Mouse (Mus musculus): ENCODE results near the gene Anapc16. TPM values are rescaled to one million over a fixed set of nuclear protein-coding genes. Genes with fewer than 3 reads are reported as not detected.

The Anapc16 gene
- polyA plus RNA-seq, 1 experiment: 127 TPM

DNA sequence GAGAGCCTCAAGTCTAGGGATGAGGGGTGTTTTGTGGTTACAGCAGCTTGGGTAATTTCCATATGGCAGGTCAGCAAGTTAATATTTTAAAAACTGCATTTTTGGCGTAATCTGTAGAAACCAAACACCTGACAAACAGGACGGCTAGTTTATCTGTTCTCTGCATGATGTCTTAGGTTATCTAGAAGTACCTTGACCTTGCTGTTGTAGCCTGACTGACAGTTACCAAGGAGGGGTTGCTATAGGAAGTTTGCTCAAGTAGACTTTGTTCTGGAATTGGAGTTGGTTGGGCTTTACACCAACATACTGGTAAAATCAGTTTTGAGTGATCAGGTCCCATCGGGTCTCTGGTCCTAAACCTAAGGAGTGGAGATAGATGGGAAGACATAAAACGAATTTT is 32.8 kb upstream of the Anapc16 start:
- Histone ChIP-seq H3K4me2 (ENCODE audit: low read depth) (no peak overlapping the region), H3K79me2 (ENCODE audit: control insufficient read depth, insufficient read depth) (no peaks in the 10 kb centered on the region), H3ac (ENCODE audit: control insufficient read depth, insufficient read length) (no peak overlapping the region), H3K4me3 (no peak overlapping the region), H3K36me3 (ENCODE audit: control insufficient read depth, insufficient read depth) (no peaks in the 10 kb centered on the region), H3K27me3 (ENCODE audit: control insufficient read depth, insufficient read depth, insufficient read length) (no peaks in the 10 kb centered on the region)
- TF ChIP-seq MYOG (IDR thresholded peaks at IDR 0.05; ENCODE audit: control insufficient read depth in 1 of 3, insufficient read depth in 1 of 3, insufficient read length in 2 of 3, low read depth in 2 of 3) (no peak), CEBPB (IDR thresholded peaks at IDR 0.05; ENCODE audit: insufficient read depth, poor library complexity, severe bottlenecking) (no peak), REST (IDR thresholded peaks at IDR 0.05; ENCODE audit: insufficient read depth, insufficient read length) (no peak), POLR2A (IDR thresholded peaks at IDR 0.05; ENCODE audit: insufficient read length, low read depth) (no peak), TCF3 (IDR thresholded peaks at IDR 0.05; ENCODE audit: insufficient read length, low read depth) (no peak), MYOD1 (IDR thresholded peaks at IDR 0.05; ENCODE audit: control insufficient read depth in 1 of 3, insufficient read length in 2 of 3, low read depth in 2 of 3) (no peak), POLR2AphosphoS2 (IDR thresholded peaks at IDR 0.05; ENCODE audit: insufficient read length, low read depth) (no peak), E2F4 (IDR thresholded peaks at IDR 0.05; ENCODE audit: insufficient read depth) (no peak), SRF (IDR thresholded peaks at IDR 0.05; ENCODE audit: control insufficient read depth, insufficient read length, low read depth) (no peak), MAX (IDR thresholded peaks at IDR 0.05; ENCODE audit: low read depth) (no peak), TCF12 (IDR thresholded peaks at IDR 0.05; ENCODE audit: insufficient read depth, poor library complexity, severe bottlenecking) (no peak), USF1 (IDR thresholded peaks at IDR 0.05; ENCODE audit: low read depth) (no peak)

DNA sequence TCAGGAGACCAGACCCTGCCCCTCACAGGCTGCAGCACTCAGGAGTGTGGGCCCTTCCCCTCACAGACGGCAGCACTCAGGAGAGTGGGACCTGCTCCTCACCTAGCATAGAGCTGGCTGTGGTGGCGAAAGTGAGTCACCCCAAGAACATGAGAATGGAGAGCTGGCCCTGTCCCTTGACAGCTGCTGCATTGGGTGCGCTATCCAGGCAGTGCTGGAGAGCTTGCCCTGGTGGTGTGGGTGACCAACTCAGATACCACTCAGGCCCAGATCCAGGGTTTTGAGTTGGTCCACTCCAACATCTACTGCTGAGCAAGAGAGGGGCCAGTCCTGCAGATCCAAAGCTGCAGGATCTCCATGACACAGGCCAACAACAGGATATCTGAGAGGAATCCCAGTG is 31.7 kb upstream of the Anapc16 start:
- TF ChIP-seq MYOD1 (IDR thresholded peaks at IDR 0.05; ENCODE audit: control insufficient read depth in 1 of 3, insufficient read length in 2 of 3, low read depth in 2 of 3): peak in 2 of 3 experiments; percentile 42 to 86
- no peak for TF ChIP-seq TCF12 (IDR thresholded peaks at IDR 0.05; ENCODE audit: insufficient read depth, poor library complexity, severe bottlenecking)
- TF ChIP-seq POLR2A (IDR thresholded peaks at IDR 0.05; ENCODE audit: insufficient read length, low read depth): no peak
- TF ChIP-seq MYOG (IDR thresholded peaks at IDR 0.05; ENCODE audit: control insufficient read depth in 1 of 3, insufficient read depth in 1 of 3, insufficient read length in 2 of 3, low read depth in 2 of 3): peak; percentile 32 to 92 (median 57)
- H3K27me3 ChIP-seq (ENCODE audit: control insufficient read depth, insufficient read depth, insufficient read length): no peaks in the 10 kb centered on the region
- H3K4me3 ChIP-seq: no peak overlapping the region
- H3K36me3 ChIP-seq (ENCODE audit: control insufficient read depth, insufficient read depth): no peaks in the 10 kb centered on the region
- no peaks in the 10 kb centered on the region for H3K79me2 ChIP-seq (ENCODE audit: control insufficient read depth, insufficient read depth)
- no peak overlapping the region for H3K4me2 ChIP-seq (ENCODE audit: low read depth)
- H3ac ChIP-seq (ENCODE audit: control insufficient read depth, insufficient read length): no peak overlapping the region

DNA sequence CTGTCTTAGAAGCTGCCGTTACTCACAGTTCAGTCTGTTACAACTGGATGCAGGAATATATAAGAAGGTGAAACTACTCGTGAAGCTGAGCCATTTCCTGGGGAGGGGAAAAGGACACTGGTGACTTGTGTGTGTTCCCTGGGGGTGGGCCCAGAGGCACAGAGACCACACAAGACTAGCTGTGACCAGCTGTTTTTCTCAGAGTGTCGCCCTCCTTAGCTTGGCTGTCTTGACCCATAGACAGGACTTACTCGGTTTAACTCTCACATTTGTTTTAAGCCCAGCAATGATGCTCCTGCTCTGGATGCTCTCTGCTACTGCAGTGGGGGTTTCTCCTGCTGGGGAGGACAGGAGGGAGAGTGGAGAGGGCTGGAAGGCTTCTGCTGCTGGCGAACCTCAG is 30.1 kb upstream of the Anapc16 start:
- Histone ChIP-seq H3ac (ENCODE audit: control insufficient read depth, insufficient read length) (no peak overlapping the region), H3K4me2 (ENCODE audit: low read depth) (no peak overlapping the region), H3K79me2 (ENCODE audit: control insufficient read depth, insufficient read depth) (no peaks in the 10 kb centered on the region), H3K36me3 (ENCODE audit: control insufficient read depth, insufficient read depth) (no peaks in the 10 kb centered on the region), H3K27me3 (ENCODE audit: control insufficient read depth, insufficient read depth, insufficient read length) (no peaks in the 10 kb centered on the region), H3K4me3 (no peak overlapping the region)
- TF ChIP-seq SRF (IDR thresholded peaks at IDR 0.05; ENCODE audit: control insufficient read depth, insufficient read length, low read depth): no peak
- TF ChIP-seq CEBPB (IDR thresholded peaks at IDR 0.05; ENCODE audit: insufficient read depth, poor library complexity, severe bottlenecking): no peak
- TF ChIP-seq MYOG (IDR thresholded peaks at IDR 0.05; ENCODE audit: control insufficient read depth in 1 of 3, insufficient read depth in 1 of 3, insufficient read length in 2 of 3, low read depth in 2 of 3): no peak
- no peak for TF ChIP-seq TCF12 (IDR thresholded peaks at IDR 0.05; ENCODE audit: insufficient read depth, poor library complexity, severe bottlenecking)
- TF ChIP-seq REST (IDR thresholded peaks at IDR 0.05; ENCODE audit: insufficient read depth, insufficient read length): no peak
- no peak for TF ChIP-seq E2F4 (IDR thresholded peaks at IDR 0.05; ENCODE audit: insufficient read depth)
- TF ChIP-seq USF1 (IDR thresholded peaks at IDR 0.05; ENCODE audit: low read depth): no peak
- no peak for TF ChIP-seq MYOD1 (IDR thresholded peaks at IDR 0.05; ENCODE audit: control insufficient read depth in 1 of 3, insufficient read length in 2 of 3, low read depth in 2 of 3)
- TF ChIP-seq POLR2AphosphoS2 (IDR thresholded peaks at IDR 0.05; ENCODE audit: insufficient read length, low read depth): no peak
- TF ChIP-seq TCF3 (IDR thresholded peaks at IDR 0.05; ENCODE audit: insufficient read length, low read depth): no peak
- no peak for TF ChIP-seq MAX (IDR thresholded peaks at IDR 0.05; ENCODE audit: low read depth)
- no peak for TF ChIP-seq POLR2A (IDR thresholded peaks at IDR 0.05; ENCODE audit: insufficient read length, low read depth)

DNA sequence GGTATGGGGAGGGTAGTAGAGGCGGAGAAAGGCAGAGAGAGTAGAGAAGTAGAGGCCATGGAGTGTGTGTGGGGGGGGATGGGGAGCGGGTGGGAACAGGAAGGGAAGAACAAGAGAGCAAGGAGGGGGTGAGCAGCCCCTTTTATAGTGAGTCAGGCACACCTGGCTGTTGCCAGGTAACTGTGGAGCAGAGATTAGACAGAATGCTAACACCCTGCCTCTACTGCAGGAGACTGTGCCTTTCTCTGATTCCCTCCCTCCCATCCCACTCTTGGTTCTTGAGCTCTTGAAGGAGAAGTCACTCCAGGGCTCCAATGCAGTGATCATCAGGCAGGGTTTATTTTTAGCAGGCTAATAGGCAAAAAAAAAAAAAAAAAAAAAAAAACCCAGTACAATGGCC is 29.7 kb upstream of the Anapc16 start:
- H3K79me2 ChIP-seq (ENCODE audit: control insufficient read depth, insufficient read depth): no peaks in the 10 kb centered on the region
- no peak overlapping the region for H3K4me3 ChIP-seq
- H3K36me3 ChIP-seq (ENCODE audit: control insufficient read depth, insufficient read depth): no peaks in the 10 kb centered on the region
- H3ac ChIP-seq (ENCODE audit: control insufficient read depth, insufficient read length): no peak overlapping the region
- no peak for TF ChIP-seq POLR2A (IDR thresholded peaks at IDR 0.05; ENCODE audit: insufficient read length, low read depth)
- no peak for TF ChIP-seq MYOG (IDR thresholded peaks at IDR 0.05; ENCODE audit: control insufficient read depth in 1 of 3, insufficient read depth in 1 of 3, insufficient read length in 2 of 3, low read depth in 2 of 3)
- no peak for TF ChIP-seq TCF12 (IDR thresholded peaks at IDR 0.05; ENCODE audit: insufficient read depth, poor library complexity, severe bottlenecking)
- H3K27me3 ChIP-seq (ENCODE audit: control insufficient read depth, insufficient read depth, insufficient read length): no peaks in the 10 kb centered on the region
- no peak overlapping the region for H3K4me2 ChIP-seq (ENCODE audit: low read depth)

DNA sequence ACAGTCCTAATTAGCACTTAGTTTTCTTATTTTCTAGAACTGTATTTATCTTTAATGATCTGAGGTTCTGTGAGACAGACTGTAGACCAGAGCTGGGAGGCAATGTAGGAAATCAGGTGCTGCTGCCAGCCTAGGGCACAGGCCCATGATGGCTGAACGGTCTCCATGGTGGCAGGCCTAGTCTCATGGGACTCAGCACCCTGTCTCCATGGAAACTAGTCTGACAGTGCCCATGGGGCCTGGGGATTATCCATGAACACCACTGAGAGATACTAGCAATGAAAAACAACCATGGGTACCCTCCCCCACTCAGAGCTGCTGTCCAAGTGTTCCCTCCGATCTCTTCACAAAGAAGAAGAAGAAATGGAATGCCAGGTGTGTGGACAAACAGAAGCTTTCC is 29.1 kb upstream of the Anapc16 start:
- no peaks in the 10 kb centered on the region for H3K79me2 ChIP-seq (ENCODE audit: control insufficient read depth, insufficient read depth)
- no peaks in the 10 kb centered on the region for H3K27me3 ChIP-seq (ENCODE audit: control insufficient read depth, insufficient read depth, insufficient read length)
- no peak overlapping the region for H3ac ChIP-seq (ENCODE audit: control insufficient read depth, insufficient read length)
- no peak overlapping the region for H3K4me3 ChIP-seq
- no peaks in the 10 kb centered on the region for H3K36me3 ChIP-seq (ENCODE audit: control insufficient read depth, insufficient read depth)
- no peak overlapping the region for H3K4me2 ChIP-seq (ENCODE audit: low read depth)
- TF ChIP-seq TCF3 (IDR thresholded peaks at IDR 0.05; ENCODE audit: insufficient read length, low read depth) (no peak), SRF (IDR thresholded peaks at IDR 0.05; ENCODE audit: control insufficient read depth, insufficient read length, low read depth) (no peak), REST (IDR thresholded peaks at IDR 0.05; ENCODE audit: insufficient read depth, insufficient read length) (no peak), MYOG (IDR thresholded peaks at IDR 0.05; ENCODE audit: control insufficient read depth in 1 of 3, insufficient read depth in 1 of 3, insufficient read length in 2 of 3, low read depth in 2 of 3) (no peak), E2F4 (IDR thresholded peaks at IDR 0.05; ENCODE audit: insufficient read depth) (no peak), CEBPB (IDR thresholded peaks at IDR 0.05; ENCODE audit: insufficient read depth, poor library complexity, severe bottlenecking) (no peak), MAX (IDR thresholded peaks at IDR 0.05; ENCODE audit: low read depth) (no peak), POLR2A (IDR thresholded peaks at IDR 0.05; ENCODE audit: insufficient read length, low read depth) (no peak), USF1 (IDR thresholded peaks at IDR 0.05; ENCODE audit: low read depth) (no peak), POLR2AphosphoS2 (IDR thresholded peaks at IDR 0.05; ENCODE audit: insufficient read length, low read depth) (no peak), TCF12 (IDR thresholded peaks at IDR 0.05; ENCODE audit: insufficient read depth, poor library complexity, severe bottlenecking) (no peak), MYOD1 (IDR thresholded peaks at IDR 0.05; ENCODE audit: control insufficient read depth in 1 of 3, insufficient read length in 2 of 3, low read depth in 2 of 3) (no peak)
